Mouse (Mus musculus) brain, embryonic 14.5 days (tissue): Measurements from ENCODE around the gene Slc45a3. TPM values are rescaled to one million over a fixed set of nuclear protein-coding genes. Genes with fewer than 3 reads are reported as not detected.

Experiments used
- DNase-seq: peaks from one replicate; pipeline ENCODE4 v3.0.0-alpha.2; 2011; ENCODE audit warnings: low read depth
- CTCF ChIP-seq: fragments of 200-500 bp; IDR thresholded peaks from 2 replicates; pipeline ENCODE4 v1.5.1; 2012; ENCODE audit warnings: inconsistent platforms, mild to moderate bottlenecking, moderate library complexity, borderline replicate concordance; ENCODE audit not compliant: insufficient read depth, insufficient read length; ENCODE audit errors: extremely low read depth
- POLR2A ChIP-seq: fragments of 200-500 bp; IDR thresholded peaks from 2 replicates; pipeline ENCODE4 v1.6.1; 2012; ENCODE audit warnings: mild to moderate bottlenecking, inconsistent platforms, borderline replicate concordance; ENCODE audit not compliant: poor library complexity, insufficient read depth, insufficient read length, severe bottlenecking; ENCODE audit errors: extremely low read depth
- polyA plus RNA-seq: library from polyadenylated mRNA; depleted of rRNA; stranded (reverse); fragments of >200 nt; gene quantifications from 2 replicates; pipeline ENCODE4 v1.2.3, GENCODE M21; 2012; rRNA removed

Slc45a3 gene
- polyA plus RNA-seq, 1 experiment = 4.1 TPM

- DNase-seq = no peak
- no peak for TF ChIP-seq CTCF
- TF ChIP-seq POLR2A = no peak
Observed at GRCm38 (mm10) chr1:132019876-132020275, 57.1 kb downstream of the Slc45a3 start.

GRCm38 (mm10) chr1:132022107-132022506 lies 59.3 kb downstream of the Slc45a3 start:
- TF ChIP-seq CTCF (no peak), POLR2A (no peak)
- DNase-seq = no peak

- DNase-seq = no peak
- TF ChIP-seq POLR2A (no peak), CTCF (no peak)
Observed at GRCm38 (mm10) chr1:132026925-132027646, 64.3 kb downstream of the Slc45a3 start.

- TF ChIP-seq POLR2A = no peak
- TF ChIP-seq CTCF = no peak
- DNase-seq = no peak
Observed at GRCm38 (mm10) chr1:132027978-132028377, 65.2 kb downstream of the Slc45a3 start.

- no peak for DNase-seq
- TF ChIP-seq POLR2A (no peak), CTCF (no peak)
Observed at GRCm38 (mm10) chr1:132028413-132028812, 65.6 kb downstream of the Slc45a3 start.

GRCm38 (mm10) chr1:132030574-132030973 lies 67.8 kb downstream of the Slc45a3 start:
- no peak for TF ChIP-seq POLR2A
- no peak for TF ChIP-seq CTCF
- no peak for DNase-seq

- no peak for DNase-seq
- TF ChIP-seq CTCF = no peak
- TF ChIP-seq POLR2A = no peak
Observed at GRCm38 (mm10) chr1:132032172-132032571, 69.4 kb downstream of the Slc45a3 start.

Other genes starting within 250 kb of the Slc45a3 start
- 0.10 and 0.14 TPM in 2 replicates for gene Slc26a9, start 218.9 kb upstream of the Slc45a3 start, polyA plus RNA-seq
- gene Pm20d1, start 165.6 kb upstream of the Slc45a3 start, polyA plus RNA-seq = 0.19 and 0.43 TPM in 2 replicates
- gene Slc41a1, start 135.5 kb upstream of the Slc45a3 start, polyA plus RNA-seq = 21.9 and 25.4 TPM in 2 replicates
- 7.3 and 7.8 TPM in 2 replicates for gene Rab29, start 95.7 kb upstream of the Slc45a3 start, polyA plus RNA-seq
- 41.6 and 58.8 TPM in 2 replicates for gene Nucks1, start 52.4 kb upstream of the Slc45a3 start, polyA plus RNA-seq
- gene Elk4, start 44.6 kb downstream of the Slc45a3 start, polyA plus RNA-seq = 12.7 and 16.6 TPM in 2 replicates
- gene Mfsd4a, start 105.1 kb downstream of the Slc45a3 start, polyA plus RNA-seq = 2.0 and 2.2 TPM in 2 replicates
- 1.3 TPM in 2 replicates for gene Cdk18, start 176.7 kb downstream of the Slc45a3 start, polyA plus RNA-seq
- gene Lemd1, start 228.5 kb downstream of the Slc45a3 start, polyA plus RNA-seq = 22.9 and 25.1 TPM in 2 replicates
- 21.7 and 23.3 TPM in 2 replicates for gene AC124108.1, start 228.5 kb downstream of the Slc45a3 start, polyA plus RNA-seq